Mouse (Mus musculus): ENCODE results near the gene Wasf1. TPM values are rescaled to one million over a fixed set of nuclear protein-coding genes. Genes with fewer than 3 reads are reported as not detected.

Gene Wasf1
- polyA plus RNA-seq, 1 experiment from 2014 or later, result 9.8 TPM

DNA sequence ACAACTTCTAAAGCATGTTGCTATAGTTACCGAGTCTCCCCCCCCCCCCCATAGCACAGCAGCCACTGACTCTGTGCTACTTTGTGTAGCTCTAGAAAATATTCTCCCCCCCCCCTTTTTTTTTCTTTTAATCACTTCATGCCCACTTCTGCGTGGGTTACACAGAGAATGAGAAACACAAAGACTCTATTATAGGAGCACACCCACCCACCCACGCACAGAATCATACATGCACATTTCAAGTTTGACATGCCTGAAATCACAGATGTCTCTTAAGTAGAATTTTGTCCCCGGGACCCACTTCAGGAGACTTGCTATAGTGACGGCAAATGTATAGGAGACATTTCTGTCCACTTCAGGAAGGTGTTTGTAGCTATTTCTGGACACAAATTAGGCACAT, 88.0 kb downstream of the Wasf1 start:
- Histone ChIP-seq H3K36me3 (ENCODE audit: control insufficient read depth, insufficient read depth, low read length) (no peaks in the 10 kb centered on the region), H3K4me2 (ENCODE audit: low read depth, low read length) (no peak overlapping the region), H3K27me3 (ENCODE audit: control insufficient read depth, insufficient read depth, low read depth, low read length) (no peaks in the 10 kb centered on the region), H3K4me1 (replicated peaks; ENCODE audit: control insufficient read depth, insufficient read depth, low read length) (no peaks in the 10 kb centered on the region), H3K27ac (ENCODE audit: low read length) (no peak overlapping the region), H3K9ac (ENCODE audit: low read length) (no peak overlapping the region), H3K4me3 (ENCODE audit: low read length) (no peak overlapping the region), H3K9me3 (ENCODE audit: control insufficient read depth, low read length) (no peaks in the 10 kb centered on the region)
- WGBS, result 69% methylated on average over 5 of the region's 5 CpGs
- ATAC-seq (ENCODE audit: low read depth), result no peak

DNA sequence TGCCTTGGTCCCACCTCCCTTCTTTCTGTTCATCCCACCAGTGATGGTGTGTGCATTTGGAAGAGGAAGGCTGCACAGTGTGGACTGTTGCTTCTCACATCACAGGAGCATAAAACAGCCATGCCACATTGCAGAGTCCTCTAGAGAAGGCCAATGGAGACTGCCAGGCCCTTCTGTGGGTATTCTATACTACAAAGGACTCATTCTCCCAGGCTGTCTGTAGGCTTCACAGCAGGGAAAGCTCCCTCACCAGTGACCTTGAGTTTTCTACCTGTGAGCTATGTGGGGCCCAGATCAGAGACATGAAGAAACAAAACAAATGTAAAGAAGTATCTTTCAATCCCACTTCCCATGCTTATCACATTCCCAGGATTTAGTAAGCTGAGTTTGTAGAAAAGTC, 100.5 kb downstream of the Wasf1 start:
- Histone ChIP-seq H3K27ac (ENCODE audit: low read length) (no peak overlapping the region), H3K9ac (ENCODE audit: low read length) (no peak overlapping the region)
- no peak for ATAC-seq (ENCODE audit: low read depth)

DNA sequence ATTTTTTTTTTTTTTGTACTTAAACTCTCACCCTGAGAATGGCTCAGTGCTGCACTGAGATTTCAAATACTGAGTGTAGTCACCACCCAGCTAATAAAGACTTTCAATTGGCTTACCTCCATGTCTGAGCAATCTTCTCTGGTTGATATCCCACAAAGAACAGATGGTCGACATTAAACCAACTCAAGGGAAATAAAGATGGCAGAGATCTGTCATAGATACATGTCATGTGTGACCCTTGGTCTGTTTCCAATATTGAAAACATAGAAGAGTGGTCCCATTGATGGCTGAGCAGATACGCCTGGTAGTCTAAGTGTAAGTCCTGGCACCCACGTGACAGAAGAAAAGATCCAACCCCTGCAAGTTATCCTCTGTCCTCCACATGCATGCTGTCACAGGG, 101.3 kb downstream of the Wasf1 start:
- Histone ChIP-seq H3K4me1 (replicated peaks; ENCODE audit: control insufficient read depth, insufficient read depth, low read length) (no peaks in the 10 kb centered on the region), H3K4me2 (ENCODE audit: low read depth, low read length) (no peak overlapping the region), H3K9me3 (ENCODE audit: control insufficient read depth, low read length) (no peaks in the 10 kb centered on the region), H3K9ac (ENCODE audit: low read length) (no peak overlapping the region), H3K4me3 (ENCODE audit: low read length) (no peak overlapping the region), H3K27me3 (ENCODE audit: control insufficient read depth, insufficient read depth, low read depth, low read length) (no peaks in the 10 kb centered on the region), H3K36me3 (ENCODE audit: control insufficient read depth, insufficient read depth, low read length) (no peaks in the 10 kb centered on the region), H3K27ac (ENCODE audit: low read length) (no peak overlapping the region)
- ATAC-seq (ENCODE audit: low read depth), result no peak
- 69% methylated on average over 3 of the region's 3 CpGs for WGBS

More for the DNA sequence above, 100.5 kb downstream of the Wasf1 start:
- no peaks in the 10 kb centered on the region for H3K4me1 ChIP-seq (replicated peaks; ENCODE audit: control insufficient read depth, insufficient read depth, low read length)
- H3K9me3 ChIP-seq (ENCODE audit: control insufficient read depth, low read length), result no peaks in the 10 kb centered on the region
- H3K36me3 ChIP-seq (ENCODE audit: control insufficient read depth, insufficient read depth, low read length), result no peaks in the 10 kb centered on the region
- no peak overlapping the region for H3K4me3 ChIP-seq (ENCODE audit: low read length)
- no peak overlapping the region for H3K4me2 ChIP-seq (ENCODE audit: low read depth, low read length)
- H3K27me3 ChIP-seq (ENCODE audit: control insufficient read depth, insufficient read depth, low read depth, low read length), result no peaks in the 10 kb centered on the region

DNA sequence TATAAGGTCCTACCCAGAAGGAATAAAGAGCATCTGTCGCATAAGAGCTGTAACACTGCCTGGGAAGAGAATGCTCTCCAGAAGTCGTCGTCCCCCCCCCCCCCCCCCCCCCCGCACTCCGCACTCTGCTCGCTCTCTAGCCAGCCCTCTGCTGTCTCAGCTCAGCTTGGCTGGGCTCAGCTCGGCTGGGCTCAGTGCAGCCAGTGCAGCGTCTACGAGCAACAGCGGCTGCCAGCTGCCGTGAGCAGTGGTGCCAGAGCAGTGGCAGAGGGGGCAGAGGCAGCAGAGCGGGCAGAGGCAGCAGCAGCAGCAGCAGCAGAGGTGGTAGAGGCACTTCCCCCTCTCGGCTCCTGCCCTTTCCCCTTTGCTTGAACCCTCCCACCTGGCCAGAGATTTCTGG, 102.1 kb downstream of the Wasf1 start:
- Histone ChIP-seq H3K27me3 (ENCODE audit: control insufficient read depth, insufficient read depth, low read depth, low read length) (no peaks in the 10 kb centered on the region), H3K9me3 (ENCODE audit: control insufficient read depth, low read length) (no peaks in the 10 kb centered on the region), H3K4me3 (ENCODE audit: low read length) (no peak overlapping the region), H3K27ac (ENCODE audit: low read length) (no peak overlapping the region), H3K4me1 (replicated peaks; ENCODE audit: control insufficient read depth, insufficient read depth, low read length) (no peaks in the 10 kb centered on the region), H3K4me2 (ENCODE audit: low read depth, low read length) (no peak overlapping the region), H3K36me3 (ENCODE audit: control insufficient read depth, insufficient read depth, low read length) (no peaks in the 10 kb centered on the region), H3K9ac (ENCODE audit: low read length) (no peak overlapping the region)
- 17% methylated on average over 10 of the region's 13 CpGs for WGBS
- ATAC-seq (ENCODE audit: low read depth), result no peak

Other genes starting within 250 kb of the Wasf1 start
- 3.2 and 3.7 TPM in 2 replicates for gene Mettl24, start 200.2 kb upstream of the Wasf1 start, polyA plus RNA-seq (2015; fragmentation: Nextera tagmentation; extraction: Ambion mirVana)
- gene Cdc40, start 164 bp upstream of the Wasf1 start, polyA plus RNA-seq (2015; fragmentation: Nextera tagmentation; extraction: Ambion mirVana), result 32.8 and 33.6 TPM in 2 replicates
- not detected in 2 replicates for gene Gpr6, start 188.8 kb downstream of the Wasf1 start, polyA plus RNA-seq (2015; fragmentation: Nextera tagmentation; extraction: Ambion mirVana)